Mouse (Mus musculus) limb, embryonic 14.5 days (tissue): ENCODE results near the gene Wdr25. TPM values are rescaled to one million over a fixed set of nuclear protein-coding genes. Genes with fewer than 3 reads are reported as not detected.

Experiments
- ATAC-seq: fragments of 200-750 bp; cut with Nextera tagmentation; 2 replicates; pipeline ENCODE4 v1.8.0; 2017; ENCODE audit warnings: low read depth, moderate number of reproducible peaks, moderate TSS enrichment; ENCODE audit not compliant: low FRiP score
- DNase-seq: peaks from one replicate; pipeline ENCODE4 v3.0.0-alpha.2; 2015; ENCODE audit warnings: low spot score
- H3K27ac ChIP-seq: fragments of 300-500 bp; sonication (generic); replicated peaks from 2 replicates; pipeline ENCODE4 v1.5.1; 2014; ENCODE audit warnings: low read depth, mild to moderate bottlenecking, low read length, moderate library complexity, mixed read lengths
- H3K27me3 ChIP-seq: fragments of 300-500 bp; sonication (generic); 2 replicates; pipeline ENCODE4 v1.6.1; 2014; ENCODE audit warnings: low read length, mixed read lengths; ENCODE audit not compliant: control insufficient read depth, insufficient read depth
- H3K36me3 ChIP-seq: fragments of 300-500 bp; sonication (generic); 2 replicates; pipeline ENCODE4 v1.6.1; 2014; ENCODE audit warnings: mild to moderate bottlenecking, low read length, moderate library complexity, mixed read lengths; ENCODE audit not compliant: control insufficient read depth, insufficient read depth
- H3K4me1 ChIP-seq: fragments of 300-500 bp; sonication (generic); 2 replicates; pipeline ENCODE4 v1.6.1; 2014; ENCODE audit warnings: antibody characterized with exemption, low read length, mixed read lengths; ENCODE audit not compliant: control insufficient read depth, insufficient read depth
- H3K4me2 ChIP-seq: fragments of 300-500 bp; sonication (generic); replicated peaks from 2 replicates; pipeline ENCODE4 v1.6.1; 2014; ENCODE audit warnings: low read depth, mild to moderate bottlenecking, low read length, moderate library complexity; ENCODE audit not compliant: severe bottlenecking
- H3K4me3 ChIP-seq: fragments of 300-500 bp; sonication (generic); replicated peaks from 2 replicates; pipeline ENCODE4 v1.5.1; 2014; ENCODE audit warnings: low read length
- H3K9ac ChIP-seq: fragments of 300-500 bp; sonication (generic); 2 replicates; pipeline ENCODE4 v1.6.1; 2014; ENCODE audit warnings: mild to moderate bottlenecking, low read depth, low read length, moderate library complexity; ENCODE audit not compliant: severe bottlenecking
- H3K9me3 ChIP-seq: fragments of 300-500 bp; sonication (generic); 2 replicates; pipeline ENCODE4 v1.6.1; 2016; ENCODE audit warnings: low read length; ENCODE audit not compliant: control insufficient read depth
- POLR2A ChIP-seq: fragments of 200-500 bp; IDR thresholded peaks from 2 replicates; pipeline ENCODE4 v1.8.0; 2012; ENCODE audit warnings: inconsistent platforms, mild to moderate bottlenecking, moderate library complexity, borderline replicate concordance; ENCODE audit not compliant: insufficient read depth, insufficient read length; ENCODE audit errors: extremely low read depth
- WGBS: fragments of 180-500 bp; shearing (Covaris S2); extraction: QIAGEN DNeasy Blood & Tissue Kit; methylation state at CpG from one replicate; pipeline ENCODE4 v1.1.7; 2014; 5-methylcytosine and 5-hydroxymethylcytosine counted together
- polyA plus RNA-seq, 2 experiments: library from polyadenylated mRNA; depleted of rRNA in 1 of 2; stranded (reverse) in 1 of 2; unstranded in 1 of 2; fragments of >200 nt; fragmentation: Nextera tagmentation in 1 of 2; extraction: Ambion mirVana in 1 of 2; gene quantifications; 2 replicates each; pipeline versions ENCODE4 v1.2.1 to v1.2.3; 2012 to 2014

The Wdr25 gene
- polyA plus RNA-seq, 2 experiments: 4.6 to 12.7 TPM

- no peaks in the 10 kb centered on the region for H3K27me3 ChIP-seq
- H3K36me3 ChIP-seq: no peaks in the 10 kb centered on the region
- no peak overlapping the region for H3K27ac ChIP-seq
- no peak overlapping the region for H3K9ac ChIP-seq
- no peak for ATAC-seq
- no peak for DNase-seq
- H3K4me1 ChIP-seq: 0 out of 2 replicates have a peak, but pooled peaks cover 3% of the 10 kb centered on the region
- TF ChIP-seq POLR2A: no peak
- WGBS: 57% methylated on average over 2 of the region's 2 CpGs
- H3K9me3 ChIP-seq: no peaks in the 10 kb centered on the region
- H3K4me3 ChIP-seq: no peak overlapping the region
- no peak overlapping the region for H3K4me2 ChIP-seq
Observed at GRCm38 (mm10) chr12:108941282-108941681, 47.9 kb downstream of the Wdr25 start.

DNA sequence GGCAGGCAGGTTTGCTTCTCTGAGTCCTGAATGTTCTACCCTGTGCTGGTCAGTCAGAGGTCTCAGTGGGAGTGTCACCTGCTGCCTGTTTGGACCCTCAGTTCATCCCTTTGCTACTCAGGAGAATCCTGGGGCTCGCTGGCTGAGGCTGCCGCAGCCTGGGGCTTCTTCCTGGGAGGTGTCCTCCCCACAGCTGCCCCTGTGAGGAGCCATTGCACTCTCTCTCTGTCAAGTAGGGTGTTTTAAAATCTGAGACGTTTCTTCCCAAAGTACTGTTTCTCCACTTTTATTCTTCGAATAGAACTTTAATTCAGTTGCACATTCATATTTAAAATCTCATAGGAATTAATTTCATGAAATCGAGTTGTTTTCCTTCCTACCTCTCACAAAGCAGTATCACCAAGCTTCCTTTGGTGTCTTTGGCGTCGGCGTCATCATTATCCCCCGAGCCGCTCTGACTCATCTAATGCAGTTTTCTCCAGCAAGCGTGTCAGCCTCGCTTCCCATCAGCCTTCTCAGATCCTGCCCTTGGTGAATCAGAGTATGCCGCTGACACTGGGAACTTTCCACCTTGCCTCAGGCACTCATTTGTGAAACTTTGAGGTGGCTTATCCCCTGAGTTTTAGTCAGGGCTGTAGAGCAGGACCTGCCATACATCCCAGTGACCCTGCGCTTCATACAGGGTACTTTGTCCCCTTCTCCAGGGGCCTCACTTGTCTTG is 48.9 kb downstream of the Wdr25 start:
- Histone ChIP-seq H3K27me3 (no peaks in the 10 kb centered on the region), H3K4me3 (no peak overlapping the region)

GRCm38 (mm10) chr12:108953011-108953550 is 59.6 kb downstream of the Wdr25 start:
- Histone ChIP-seq H3K4me2 (no peak overlapping the region), H3K27me3 (no peaks in the 10 kb centered on the region), H3K9me3 (no peaks in the 10 kb centered on the region), H3K4me1 (peaks cover 12% of the 10 kb centered on the region), H3K36me3 (no peaks in the 10 kb centered on the region), H3K27ac (no peak overlapping the region), H3K4me3 (no peak overlapping the region), H3K9ac (no peak overlapping the region)
- DNase-seq (no peak), ATAC-seq (no peak)
- 71% methylated on average over 9 of the region's 9 CpGs for WGBS
- TF ChIP-seq POLR2A: no peak

More for the DNA sequence above, 48.9 kb downstream of the Wdr25 start:
- ATAC-seq (no peak), DNase-seq (no peak)
- Histone ChIP-seq H3K9ac (no peak overlapping the region), H3K9me3 (no peaks in the 10 kb centered on the region), H3K27ac (no peak overlapping the region), H3K36me3 (no peaks in the 10 kb centered on the region), H3K4me1 (0 out of 2 replicates have a peak, but pooled peaks cover 2% of the 10 kb centered on the region), H3K4me2 (no peak overlapping the region)
- WGBS: 85% methylated on average over 14 of the region's 14 CpGs
- TF ChIP-seq POLR2A: no peak

- H3K27ac ChIP-seq: no peak overlapping the region
- TF ChIP-seq POLR2A: no peak
- H3K27me3 ChIP-seq: no peaks in the 10 kb centered on the region; the same call in 1 of the 2 replicates
- no peak overlapping the region for H3K4me3 ChIP-seq
- DNase-seq (no peak), ATAC-seq (no peak; the same call in 1 of the 2 replicates)
- no peak overlapping the region for H3K4me2 ChIP-seq
- WGBS: 8% methylated on average over 6 of the region's 6 CpGs
- H3K36me3 ChIP-seq: no peaks in the 10 kb centered on the region
- peaks cover 16% of the 10 kb centered on the region for H3K4me1 ChIP-seq
- no peak overlapping the region for H3K9ac ChIP-seq
- H3K9me3 ChIP-seq: no peaks in the 10 kb centered on the region
Observed at GRCm38 (mm10) chr12:108953838-108954237, 60.4 kb downstream of the Wdr25 start.

GRCm38 (mm10) chr12:108954456-108954855 is 61.0 kb downstream of the Wdr25 start:
- 30% methylated on average over 2 of the region's 2 CpGs for WGBS
- no peak overlapping the region for H3K4me2 ChIP-seq

More at GRCm38 (mm10) chr12:108954456-108954855, 61.0 kb downstream of the Wdr25 start:
- H3K9me3 ChIP-seq: no peaks in the 10 kb centered on the region
- no peaks in the 10 kb centered on the region; the same call in 1 of the 2 replicates for H3K27me3 ChIP-seq
- no peaks in the 10 kb centered on the region for H3K36me3 ChIP-seq
- no peak for TF ChIP-seq POLR2A
- no peak for ATAC-seq
- H3K4me1 ChIP-seq: peaks cover 21% of the 10 kb centered on the region
- H3K9ac ChIP-seq: no peak overlapping the region
- H3K27ac ChIP-seq: no peak overlapping the region
- no peak for DNase-seq
- no peak overlapping the region for H3K4me3 ChIP-seq
